Mouse (Mus musculus) right cerebral cortex, adult 2 months (tissue): ENCODE results near the gene Sec14l1.
A peak's percentile ranks its signal among the peaks of the same experiment; 100 is the strongest.

ENCODE experiments used
- DNase-seq, 2 experiments: peaks; one replicate each; pipeline ENCODE4 v3.0.0; 2021 to 2022; ENCODE audit warnings: low spot score in 2 of 2

Sec14l1 gene

GRCm38 (mm10) chr11:117129473-117129872 lies 14.5 kb downstream of the Sec14l1 start:
- no peak for DNase-seq

- DNase-seq: no peak
Observed at GRCm38 (mm10) chr11:117130068-117130467, 15.1 kb downstream of the Sec14l1 start.

- DNase-seq: no peak
Observed at GRCm38 (mm10) chr11:117130888-117131287, 15.9 kb downstream of the Sec14l1 start.

- DNase-seq: no peak
Observed at GRCm38 (mm10) chr11:117131450-117131849, 16.5 kb downstream of the Sec14l1 start.

- no peak for DNase-seq
Observed at GRCm38 (mm10) chr11:117134776-117135387, 19.9 kb downstream of the Sec14l1 start.

- DNase-seq: peak; percentile 62 to 65
Observed at GRCm38 (mm10) chr11:117135457-117136290, 20.7 kb downstream of the Sec14l1 start.

- no peak for DNase-seq
Observed at GRCm38 (mm10) chr11:117136880-117137279, 21.9 kb downstream of the Sec14l1 start.

GRCm38 (mm10) chr11:117138213-117138761 lies 23.3 kb downstream of the Sec14l1 start:
- DNase-seq: no peak

GRCm38 (mm10) chr11:117138795-117139463 lies 24.0 kb downstream of the Sec14l1 start:
- no peak for DNase-seq

GRCm38 (mm10) chr11:117141376-117142001 lies 26.5 kb downstream of the Sec14l1 start:
- no peak for DNase-seq

- DNase-seq: no peak
Observed at GRCm38 (mm10) chr11:117142507-117142906, 27.5 kb downstream of the Sec14l1 start.

- no peak for DNase-seq
Observed at GRCm38 (mm10) chr11:117145451-117146117, 30.6 kb downstream of the Sec14l1 start.

- DNase-seq: no peak
Observed at GRCm38 (mm10) chr11:117146118-117146506, 31.1 kb downstream of the Sec14l1 start.

GRCm38 (mm10) chr11:117146776-117147536 lies 32.0 kb downstream of the Sec14l1 start:
- no peak for DNase-seq

GRCm38 (mm10) chr11:117148893-117149685 lies 34.1 kb downstream of the Sec14l1 start:
- DNase-seq: no peak

- no peak for DNase-seq
Observed at GRCm38 (mm10) chr11:117150467-117150966, 35.5 kb downstream of the Sec14l1 start.

GRCm38 (mm10) chr11:117151461-117151860 lies 36.5 kb downstream of the Sec14l1 start:
- DNase-seq: no peak

GRCm38 (mm10) chr11:117152541-117152940 lies 37.6 kb downstream of the Sec14l1 start:
- DNase-seq: no peak

- no peak for DNase-seq
Observed at GRCm38 (mm10) chr11:117153553-117153952, 38.6 kb downstream of the Sec14l1 start.
